Mouse (Mus musculus) kidney, postnatal 0 days (tissue): ENCODE results near the gene Gm49392. TPM values are rescaled to one million over a fixed set of nuclear protein-coding genes. Genes with fewer than 3 reads are reported as not detected.
A peak's percentile ranks its signal among the peaks of the same experiment; 100 is the strongest.

Source experiments
- ATAC-seq: fragments of 200-750 bp; cut with Nextera tagmentation; replicated peaks from 2 replicates; pipeline ENCODE4 v1.8.0; 2017; ENCODE audit warnings: low read depth, moderate number of reproducible peaks, moderate TSS enrichment, moderate library complexity; ENCODE audit not compliant: low FRiP score
- DNase-seq: peaks from one replicate; pipeline ENCODE4 v3.0.0-alpha.2; 2016; ENCODE audit warnings: low spot score
- H3K27ac ChIP-seq: fragments of 300-500 bp; sonication (generic); 2 replicates; pipeline ENCODE4 v1.5.1; 2014; ENCODE audit warnings: mild to moderate bottlenecking
- H3K27me3 ChIP-seq: fragments of 300-500 bp; sonication (generic); 2 replicates; pipeline ENCODE4 v1.6.1; 2014; ENCODE audit warnings: low read length, mixed read lengths; ENCODE audit not compliant: insufficient read depth
- H3K36me3 ChIP-seq: fragments of 300-500 bp; sonication (generic); 2 replicates; pipeline ENCODE4 v1.6.1; 2014; ENCODE audit warnings: low read length, mixed read lengths; ENCODE audit not compliant: insufficient read depth
- H3K4me1 ChIP-seq: fragments of 300-500 bp; sonication (generic); replicated peaks from 2 replicates; pipeline ENCODE4 v1.6.1; 2014; ENCODE audit warnings: antibody characterized with exemption, low read length, mixed read lengths; ENCODE audit not compliant: insufficient read depth
- H3K4me2 ChIP-seq: fragments of 300-500 bp; sonication (generic); 2 replicates; pipeline ENCODE4 v1.6.1; 2014; ENCODE audit warnings: mild to moderate bottlenecking, low read length, moderate library complexity, mixed read lengths
- H3K4me3 ChIP-seq: fragments of 300-500 bp; sonication (generic); replicated peaks from 2 replicates; pipeline ENCODE4 v1.5.1; 2014; ENCODE audit warnings: low read depth, low read length
- H3K9ac ChIP-seq: fragments of 300-500 bp; sonication (generic); 2 replicates; pipeline ENCODE4 v1.6.1; 2014; ENCODE audit warnings: low read depth, low read length
- H3K9me3 ChIP-seq: fragments of 300-500 bp; sonication (generic); replicated peaks from 2 replicates; pipeline ENCODE4 v1.6.1; 2016; ENCODE audit warnings: low read length, inconsistent platforms, mixed read lengths
- CTCF ChIP-seq: IDR thresholded peaks from 2 replicates; pipeline ENCODE4 v1.5.1; 2016; ENCODE audit warnings: antibody characterized with exemption, low read depth, mild to moderate bottlenecking, moderate library complexity
- WGBS: fragments of 180-500 bp; shearing (Covaris S2); extraction: QIAGEN DNeasy Blood & Tissue Kit; methylation state at CpG from one replicate; pipeline ENCODE4 v1.1.7; 2014; 5-methylcytosine and 5-hydroxymethylcytosine counted together
- polyA plus RNA-seq: library from polyadenylated mRNA; unstranded; fragments of >200 nt; fragmentation: Nextera tagmentation; extraction: Ambion mirVana; gene quantifications from 2 replicates; pipeline ENCODE4 v1.2.1, GENCODE M21; 2015

Gene Gm49392
- polyA plus RNA-seq, 1 experiment from 2014 or later, result 0.18 TPM

GRCm38 (mm10) chr13:60895406-60896160 is 1.1 kb downstream of the Gm49392 start:
- H3K4me2 ChIP-seq, result no peak overlapping the region
- H3K36me3 ChIP-seq, result no peaks in the 10 kb centered on the region
- no peaks in the 10 kb centered on the region for H3K27me3 ChIP-seq
- H3K4me1 ChIP-seq, result no peaks in the 10 kb centered on the region
- no peak overlapping the region for H3K9ac ChIP-seq
- H3K27ac ChIP-seq, result no peak overlapping the region
- no peak overlapping the region for H3K4me3 ChIP-seq
- DNase-seq, result no peak
- no peak for TF ChIP-seq CTCF
- no peaks in the 10 kb centered on the region for H3K9me3 ChIP-seq
- no peak for ATAC-seq

- no peak for ATAC-seq
- Histone ChIP-seq H3K4me1 (no peaks in the 10 kb centered on the region), H3K4me3 (no peak overlapping the region), H3K36me3 (no peaks in the 10 kb centered on the region), H3K9ac (no peak overlapping the region), H3K27ac (no peak overlapping the region), H3K4me2 (no peak overlapping the region), H3K27me3 (no peaks in the 10 kb centered on the region), H3K9me3 (no peaks in the 10 kb centered on the region)
- DNase-seq, result no peak
- TF ChIP-seq CTCF, result no peak
- 97% methylated on average over 1 of the region's 1 CpGs for WGBS
Measured at GRCm38 (mm10) chr13:60892301-60892700, 4.4 kb downstream of the Gm49392 start.

- H3K4me2 ChIP-seq, result no peak within 1 kb of the TSS
- no peak within 1 kb of the TSS for H3K9ac ChIP-seq
- no peak for DNase-seq
- H3K36me3 ChIP-seq, result no peaks in the 10 kb centered on the region
- ATAC-seq, result no peak
- WGBS, result 56% methylated on average over 1 of the region's 1 CpGs
- no peak within 1 kb of the TSS for H3K27ac ChIP-seq
- no peaks in the 10 kb centered on the region for H3K4me1 ChIP-seq
- TF ChIP-seq CTCF, result no peak
- no peaks in the 10 kb centered on the region for H3K9me3 ChIP-seq
- no peaks in the 10 kb centered on the region for H3K27me3 ChIP-seq
- no peak within 1 kb of the TSS for H3K4me3 ChIP-seq
Measured at GRCm38 (mm10) chr13:60864281-60864680, 32.4 kb downstream of the Gm49392 start, which contains the start of gene 4930486L24Rik. 4930486L24Rik (minus strand) TSS chr13:60864475.

GRCm38 (mm10) chr13:60848241-60849120 is 48.2 kb downstream of the Gm49392 start:
- TF ChIP-seq CTCF, result no peak
- no peak for ATAC-seq
- Histone ChIP-seq H3K27me3 (no peaks in the 10 kb centered on the region), H3K4me3 (no peak overlapping the region), H3K27ac (no peak overlapping the region), H3K9me3 (no peaks in the 10 kb centered on the region), H3K9ac (no peak overlapping the region), H3K36me3 (no peaks in the 10 kb centered on the region), H3K4me1 (no peaks in the 10 kb centered on the region), H3K4me2 (no peak overlapping the region)
- 75% methylated on average over 4 of the region's 4 CpGs for WGBS
- peak; percentile 6 for DNase-seq

- Histone ChIP-seq H3K27me3 (no peaks in the 10 kb centered on the region), H3K4me2 (no peak overlapping the region), H3K9me3 (no peaks in the 10 kb centered on the region), H3K9ac (no peak overlapping the region), H3K27ac (no peak overlapping the region), H3K4me1 (no peaks in the 10 kb centered on the region), H3K4me3 (no peak overlapping the region), H3K36me3 (no peaks in the 10 kb centered on the region)
- TF ChIP-seq CTCF, result no peak
- no peak for DNase-seq
- 76% methylated on average over 8 of the region's 8 CpGs for WGBS
- ATAC-seq, result no peak
Measured at GRCm38 (mm10) chr13:60843153-60843552, 53.5 kb downstream of the Gm49392 start.

- H3K4me1 ChIP-seq, result no peaks in the 10 kb centered on the region
- no peak for ATAC-seq
- H3K36me3 ChIP-seq, result no peaks in the 10 kb centered on the region
- H3K27ac ChIP-seq, result no peak overlapping the region
- H3K9me3 ChIP-seq, result no peaks in the 10 kb centered on the region
- no peak overlapping the region for H3K4me3 ChIP-seq
- H3K4me2 ChIP-seq, result no peak overlapping the region
- no peak for TF ChIP-seq CTCF
- no peaks in the 10 kb centered on the region for H3K27me3 ChIP-seq
- no peak overlapping the region for H3K9ac ChIP-seq
- WGBS, result 78% methylated on average over 6 of the region's 6 CpGs
- no peak for DNase-seq
Measured at GRCm38 (mm10) chr13:60842703-60843102, 54.0 kb downstream of the Gm49392 start.
